Mouse (Mus musculus) hindbrain, embryonic 14.5 days (tissue): Measurements from ENCODE around the gene Gpc5. TPM values are rescaled to one million over a fixed set of nuclear protein-coding genes. Genes with fewer than 3 reads are reported as not detected.

Experiments used
- ATAC-seq: fragments of 200-750 bp; cut with Nextera tagmentation; 2 replicates; pipeline ENCODE4 v1.8.0; 2017; ENCODE audit warnings: moderate number of reproducible peaks, mild to moderate bottlenecking, moderate TSS enrichment, moderate library complexity; ENCODE audit not compliant: low FRiP score
- DNase-seq: peaks from one replicate; pipeline ENCODE4 v3.0.0-alpha.2; 2015; ENCODE audit warnings: low spot score
- H3K27ac ChIP-seq: fragments of 300-500 bp; sonication (generic); 2 replicates; pipeline ENCODE4 v1.5.1; 2014; ENCODE audit warnings: mild to moderate bottlenecking, moderate library complexity
- H3K27me3 ChIP-seq: fragments of 300-500 bp; sonication (generic); 2 replicates; pipeline ENCODE4 v1.6.1; 2014; ENCODE audit warnings: mild to moderate bottlenecking, low read length, mixed read lengths; ENCODE audit not compliant: control insufficient read depth, insufficient read depth
- H3K36me3 ChIP-seq: fragments of 300-500 bp; sonication (generic); replicated peaks from 2 replicates; pipeline ENCODE4 v1.6.1; 2014; ENCODE audit not compliant: control insufficient read depth, insufficient read depth
- H3K4me1 ChIP-seq: fragments of 300-500 bp; sonication (generic); replicated peaks from 2 replicates; pipeline ENCODE4 v1.6.1; 2014; ENCODE audit warnings: antibody characterized with exemption, low read length, mixed read lengths; ENCODE audit not compliant: control insufficient read depth, insufficient read depth
- H3K4me2 ChIP-seq: fragments of 300-500 bp; sonication (generic); replicated peaks from 2 replicates; pipeline ENCODE4 v1.6.1; 2014; ENCODE audit warnings: mild to moderate bottlenecking, moderate library complexity
- H3K4me3 ChIP-seq: fragments of 300-500 bp; sonication (generic); replicated peaks from 2 replicates; pipeline ENCODE4 v1.5.1; 2014; ENCODE audit warnings: mild to moderate bottlenecking, low read length
- H3K9ac ChIP-seq: fragments of 300-500 bp; sonication (generic); 2 replicates; pipeline ENCODE4 v1.6.1; 2014
- H3K9me3 ChIP-seq: fragments of 300-500 bp; sonication (generic); 2 replicates; pipeline ENCODE4 v1.6.1; 2016; ENCODE audit warnings: low read length; ENCODE audit not compliant: control insufficient read depth
- WGBS: fragments of 180-500 bp; shearing (Covaris S2); extraction: QIAGEN DNeasy Blood & Tissue Kit; methylation state at CpG from one replicate; pipeline ENCODE4 v1.1.7; 2014; 5-methylcytosine and 5-hydroxymethylcytosine counted together
- polyA plus RNA-seq: library from polyadenylated mRNA; unstranded; fragments of >200 nt; fragmentation: Nextera tagmentation; extraction: Ambion mirVana; gene quantifications from 2 replicates; pipeline ENCODE4 v1.2.1, GENCODE M21; 2014

The Gpc5 gene
- polyA plus RNA-seq, 1 experiment from 2014 or later, result 11.9 TPM

- Histone ChIP-seq H3K4me2 (no peak overlapping the region), H3K4me3 (no peak overlapping the region), H3K27me3 (no peaks in the 10 kb centered on the region), H3K9me3 (no peaks in the 10 kb centered on the region), H3K9ac (no peak overlapping the region), H3K4me1 (no peaks in the 10 kb centered on the region), H3K36me3 (no peaks in the 10 kb centered on the region), H3K27ac (no peak overlapping the region)
- 91% methylated on average over 6 of the region's 6 CpGs for WGBS
- no peak for DNase-seq
- ATAC-seq, result no peak
These were observed 177.8 kb downstream of the Gpc5 start for GRCm38 (mm10) chr14:115269703-115270402.

GRCm38 (mm10) chr14:115270445-115270844 is 178.4 kb downstream of the Gpc5 start:
- no peak for DNase-seq

GRCm38 (mm10) chr14:115282782-115283181 is 190.8 kb downstream of the Gpc5 start:
- no peaks in the 10 kb centered on the region for H3K9me3 ChIP-seq
- no peaks in the 10 kb centered on the region for H3K4me1 ChIP-seq
- H3K9ac ChIP-seq, result no peak overlapping the region
- H3K27me3 ChIP-seq, result no peaks in the 10 kb centered on the region
- DNase-seq (no peak), ATAC-seq (no peak)
- H3K4me2 ChIP-seq, result no peak overlapping the region
- no peak overlapping the region for H3K4me3 ChIP-seq
- H3K36me3 ChIP-seq, result no peaks in the 10 kb centered on the region
- H3K27ac ChIP-seq, result no peak overlapping the region

More at GRCm38 (mm10) chr14:115270445-115270844, 178.4 kb downstream of the Gpc5 start:
- ATAC-seq, result no peak
- Histone ChIP-seq H3K9me3 (no peaks in the 10 kb centered on the region), H3K4me2 (no peak overlapping the region), H3K27ac (no peak overlapping the region), H3K9ac (no peak overlapping the region), H3K4me3 (no peak overlapping the region), H3K36me3 (no peaks in the 10 kb centered on the region), H3K4me1 (no peaks in the 10 kb centered on the region), H3K27me3 (no peaks in the 10 kb centered on the region)
- 88% methylated on average over 6 of the region's 6 CpGs for WGBS

GRCm38 (mm10) chr14:115324247-115324646 is 232.2 kb downstream of the Gpc5 start:
- ATAC-seq, result no peak
- Histone ChIP-seq H3K4me1 (no peaks in the 10 kb centered on the region), H3K27me3 (no peaks in the 10 kb centered on the region), H3K4me3 (no peak overlapping the region), H3K9me3 (no peaks in the 10 kb centered on the region), H3K4me2 (no peak overlapping the region), H3K27ac (no peak overlapping the region), H3K36me3 (no peaks in the 10 kb centered on the region), H3K9ac (no peak overlapping the region)
- DNase-seq, result no peak
- WGBS, result 86% methylated on average over 2 of the region's 2 CpGs

- WGBS, result 67% methylated on average over 5 of the region's 5 CpGs
- Histone ChIP-seq H3K4me1 (no peaks in the 10 kb centered on the region), H3K9me3 (no peaks in the 10 kb centered on the region), H3K36me3 (no peaks in the 10 kb centered on the region), H3K27ac (no peak overlapping the region), H3K4me3 (no peak overlapping the region), H3K4me2 (no peak overlapping the region), H3K9ac (no peak overlapping the region), H3K27me3 (no peaks in the 10 kb centered on the region)
- DNase-seq (no peak), ATAC-seq (no peak)
These were observed 234.4 kb downstream of the Gpc5 start for GRCm38 (mm10) chr14:115326426-115326825.

- no peak for DNase-seq
- Histone ChIP-seq H3K9me3 (no peaks in the 10 kb centered on the region), H3K27me3 (no peaks in the 10 kb centered on the region), H3K9ac (no peak overlapping the region), H3K4me2 (no peak overlapping the region), H3K36me3 (no peaks in the 10 kb centered on the region), H3K4me1 (no peaks in the 10 kb centered on the region), H3K27ac (no peak overlapping the region), H3K4me3 (no peak overlapping the region)
- no peak for ATAC-seq
- 82% methylated on average over 3 of the region's 3 CpGs for WGBS
These were observed 247.1 kb downstream of the Gpc5 start for GRCm38 (mm10) chr14:115339084-115339483.

GRCm38 (mm10) chr14:115342597-115342996 is 250.6 kb downstream of the Gpc5 start:
- WGBS, result 80% methylated on average over 2 of the region's 2 CpGs

GRCm38 (mm10) chr14:115349448-115349847 is 257.4 kb downstream of the Gpc5 start:
- Histone ChIP-seq H3K27ac (no peak overlapping the region), H3K27me3 (no peaks in the 10 kb centered on the region), H3K9me3 (no peaks in the 10 kb centered on the region), H3K9ac (no peak overlapping the region), H3K36me3 (no peaks in the 10 kb centered on the region), H3K4me2 (no peak overlapping the region), H3K4me3 (no peak overlapping the region), H3K4me1 (no peaks in the 10 kb centered on the region)
- DNase-seq (no peak), ATAC-seq (no peak)
- 80% methylated on average over 3 of the region's 3 CpGs for WGBS

More at GRCm38 (mm10) chr14:115342597-115342996, 250.6 kb downstream of the Gpc5 start:
- Histone ChIP-seq H3K27me3 (no peaks in the 10 kb centered on the region), H3K9ac (no peak overlapping the region), H3K27ac (no peak overlapping the region), H3K36me3 (no peaks in the 10 kb centered on the region), H3K9me3 (no peaks in the 10 kb centered on the region), H3K4me2 (no peak overlapping the region), H3K4me3 (no peak overlapping the region), H3K4me1 (no peaks in the 10 kb centered on the region)
- no peak for ATAC-seq
- DNase-seq, result no peak

GRCm38 (mm10) chr14:115365320-115365935 is 273.4 kb downstream of the Gpc5 start:
- H3K27ac ChIP-seq, result no peak overlapping the region
- H3K4me2 ChIP-seq, result no peak overlapping the region
- no peak for ATAC-seq
- no peaks in the 10 kb centered on the region for H3K9me3 ChIP-seq
- no peak for DNase-seq
- 94% methylated on average over 3 of the region's 3 CpGs for WGBS
- no peak overlapping the region for H3K9ac ChIP-seq
- H3K4me3 ChIP-seq, result no peak overlapping the region
- no peaks in the 10 kb centered on the region for H3K36me3 ChIP-seq
- H3K27me3 ChIP-seq, result no peaks in the 10 kb centered on the region
- no peaks in the 10 kb centered on the region for H3K4me1 ChIP-seq
